Mouse (Mus musculus) ES-Bruce4 (cell line): ENCODE measurements around the gene Ubxn4. TPM values are rescaled to one million over a fixed set of nuclear protein-coding genes. Genes with fewer than 3 reads are reported as not detected.

Experiments
- H3K27ac ChIP-seq: 2 replicates; pipeline ENCODE4 v1.5.1; 2012; ENCODE audit warnings: low read length, inconsistent platforms; ENCODE audit not compliant: insufficient read depth
- H3K27me3 ChIP-seq: 2 replicates; pipeline ENCODE4 v1.6.1; 2012; ENCODE audit warnings: mild to moderate bottlenecking, low read length, inconsistent platforms; ENCODE audit not compliant: control insufficient read depth, poor library complexity, insufficient read depth, severe bottlenecking
- H3K36me3 ChIP-seq: 2 replicates; pipeline ENCODE4 v1.6.1; 2012; ENCODE audit warnings: inconsistent platforms, mild to moderate bottlenecking, low read length, moderate library complexity; ENCODE audit not compliant: control insufficient read depth, poor library complexity, insufficient read depth, severe bottlenecking
- H3K4me1 ChIP-seq: one replicate; pipeline ENCODE4 v1.8.1; 2011; ENCODE audit warnings: low read length; ENCODE audit not compliant: control insufficient read depth, insufficient read depth
- H3K4me3 ChIP-seq: 2 replicates; pipeline ENCODE4 v1.5.1; 2011; ENCODE audit warnings: low read depth, mild to moderate bottlenecking, low read length
- H3K9ac ChIP-seq: 2 replicates; pipeline ENCODE4 v1.6.1; 2012; ENCODE audit warnings: low read depth, mild to moderate bottlenecking, inconsistent platforms; ENCODE audit not compliant: poor library complexity, severe bottlenecking
- H3K9me3 ChIP-seq: replicated peaks from 2 replicates; pipeline ENCODE4 v1.6.1; 2012; ENCODE audit warnings: mild to moderate bottlenecking, low read length, inconsistent platforms; ENCODE audit not compliant: control insufficient read depth, poor library complexity, insufficient read depth, severe bottlenecking
- CTCF ChIP-seq: IDR thresholded peaks from one replicate; pipeline ENCODE4 v1.8.1; 2011; ENCODE audit warnings: low read depth, low read length
- EP300 ChIP-seq: IDR thresholded peaks from 2 replicates; pipeline ENCODE4 v1.6.1; 2011; ENCODE audit warnings: low read depth, low read length; ENCODE audit not compliant: insufficient read depth
- POLR2A ChIP-seq: IDR thresholded peaks from one replicate; pipeline ENCODE4 v1.8.1; 2011; ENCODE audit warnings: low read length; ENCODE audit not compliant: insufficient read depth
- polyA plus RNA-seq: library from polyadenylated mRNA; stranded (reverse); fragments of >200 nt; gene quantifications from 2 replicates; pipeline ENCODE4 v1.2.4, GENCODE M21; 2011; ENCODE audit warnings: low read depth; ENCODE audit not compliant: missing spikeins, insufficient read depth, insufficient read length

Gene Ubxn4
- polyA plus RNA-seq, 1 experiment: 56.6 TPM

- no peaks in the 10 kb centered on the region for H3K9me3 ChIP-seq
- TF ChIP-seq CTCF (no peak), POLR2A (no peak), EP300 (no peak)
- no peaks in the 10 kb centered on the region for H3K4me1 ChIP-seq
- no peak overlapping the region for H3K4me3 ChIP-seq
- no peak overlapping the region for H3K9ac ChIP-seq
- H3K27ac ChIP-seq: no peak overlapping the region
- no peaks in the 10 kb centered on the region for H3K27me3 ChIP-seq
- no peaks in the 10 kb centered on the region for H3K36me3 ChIP-seq
Measured at GRCm38 (mm10) chr1:128323026-128323643, 79.4 kb downstream of the Ubxn4 start.

- Histone ChIP-seq H3K27me3 (no peaks in the 10 kb centered on the region), H3K36me3 (peaks cover under 1% of the 10 kb centered on the region; the same call in 1 of the 2 replicates), H3K4me3 (no peak overlapping the region), H3K27ac (no peak overlapping the region), H3K9me3 (no peaks in the 10 kb centered on the region), H3K4me1 (no peaks in the 10 kb centered on the region), H3K9ac (no peak overlapping the region)
- TF ChIP-seq EP300: no peak
- no peak for TF ChIP-seq CTCF
- no peak for TF ChIP-seq POLR2A
Measured at GRCm38 (mm10) chr1:128324776-128325175, 81.0 kb downstream of the Ubxn4 start.

- no peak overlapping the region for H3K27ac ChIP-seq
- no peak for TF ChIP-seq CTCF
- TF ChIP-seq EP300: no peak
- TF ChIP-seq POLR2A: no peak
- H3K36me3 ChIP-seq: peaks cover 17% of the 10 kb centered on the region
- no peaks in the 10 kb centered on the region for H3K4me1 ChIP-seq
- H3K27me3 ChIP-seq: no peaks in the 10 kb centered on the region
- H3K9me3 ChIP-seq: no peaks in the 10 kb centered on the region
- no peak overlapping the region for H3K9ac ChIP-seq
- H3K4me3 ChIP-seq: no peak overlapping the region
Measured at GRCm38 (mm10) chr1:128327165-128327564, 83.4 kb downstream of the Ubxn4 start.

- Histone ChIP-seq H3K36me3 (peaks cover 27% of the 10 kb centered on the region), H3K4me3 (no peak within 1 kb of the TSS), H3K27ac (no peak within 1 kb of the TSS), H3K4me1 (no peaks in the 10 kb centered on the region), H3K9me3 (no peaks in the 10 kb centered on the region), H3K9ac (no peak within 1 kb of the TSS), H3K27me3 (no peaks in the 10 kb centered on the region)
- TF ChIP-seq CTCF: no peak
- no peak for TF ChIP-seq POLR2A
- TF ChIP-seq EP300: no peak
Measured at GRCm38 (mm10) chr1:128328218-128328617, 84.5 kb downstream of the Ubxn4 start, which contains the start of gene Lct. TSS of gene Lct (minus strand) at chr1:128328318.

Other genes with a start within 250 kb of the Ubxn4 start
- 47.5 and 55.7 TPM in 2 replicates for gene Zranb3, start 140.9 kb upstream of the Ubxn4 start, polyA plus RNA-seq
- gene R3hdm1, start 140.7 kb upstream of the Ubxn4 start, polyA plus RNA-seq: 135 and 151 TPM in 2 replicates
- gene Lct, start 84.4 kb downstream of the Ubxn4 start, polyA plus RNA-seq: 0.22 TPM in 1 of 2 replicates, not detected in the other
- gene Mcm6, start 115.7 kb downstream of the Ubxn4 start, polyA plus RNA-seq: 206 and 215 TPM in 2 replicates
- gene Dars, start 173.4 kb downstream of the Ubxn4 start, polyA plus RNA-seq: 185 and 191 TPM in 2 replicates